In genomic region chr11:86652578-86652979, GRCm38 (mm10) we compare ENCODE assay signal across 1 mouse cellular context.
A peak's percentile ranks its signal among the peaks of the same experiment; 100 is the strongest.
TF ChIP-seq lines count a peak whose summit lies in the region.

No protein-coding gene starts in this region.

TF ChIP-seq in CH12.LX, 34 proteins besides CTCF, POLR2A, EP300 and RAD21 (continued from another document):
- TF ChIP-seq MEF2A (IDR thresholded peaks at IDR 0.05; ENCODE audit: borderline replicate concordance, low read depth, low read length) (peak; percentile 85; the same call in 1 of the 2 replicates), CHD2 (IDR thresholded peaks at IDR 0.05; ENCODE audit: low read length) (no peak), NELFE (IDR thresholded peaks at IDR 0.05; ENCODE audit: low read depth, low read length) (no peak), MAZ (IDR thresholded peaks at IDR 0.05; ENCODE audit: low read depth, low read length) (no peak), JUN (IDR thresholded peaks at IDR 0.05; ENCODE audit: insufficient read depth, low read depth, low read length) (peak; percentile 71), ELF1 (IDR thresholded peaks at IDR 0.05; ENCODE audit: low read depth, low read length) (0 out of 2 replicates have a peak, but pooled peaks have one; percentile 46), MXI1 (IDR thresholded peaks at IDR 0.05; ENCODE audit: low read depth, low read length) (no peak), BHLHE40 (IDR thresholded peaks at IDR 0.05; ENCODE audit: low read depth, low read length) (peak; percentile 34; the same call in 1 of the 2 replicates), NRF1 (IDR thresholded peaks at IDR 0.05; ENCODE audit: low read depth, low read length) (no peak), ETS1 (conservative IDR thresholded peaks at IDR 0.05; ENCODE audit: low read depth, low read length) (peak; percentile 86), IRF4 (IDR thresholded peaks at IDR 0.05; ENCODE audit: low read depth, low read length) (peak; percentile 89), SIN3A (IDR thresholded peaks at IDR 0.05; ENCODE audit: low read length) (no peak), RCOR1 (conservative IDR thresholded peaks at IDR 0.05; ENCODE audit: low read depth, low read length) (0 out of 2 replicates have a peak, but pooled peaks have one; percentile 52), GABPA (IDR thresholded peaks at IDR 0.05; ENCODE audit: insufficient replicate concordance, low read depth, low read length) (no peak)
